Mouse (Mus musculus) thymus, adult 2 months (tissue): ENCODE data around the gene Brf1.

Experiments used
- CTCF ChIP-seq: fragments of 200-500 bp; IDR thresholded peaks from 2 replicates; pipeline ENCODE4 v1.5.1; 2012; ENCODE audit warnings: mild to moderate bottlenecking, control low read depth, low read length, moderate library complexity, borderline replicate concordance; ENCODE audit not compliant: control insufficient read depth, poor library complexity, insufficient read depth; ENCODE audit errors: extremely low read depth
- POLR2A ChIP-seq: fragments of 200-500 bp; IDR thresholded peaks from 2 replicates; pipeline ENCODE4 v1.6.1; 2012; ENCODE audit warnings: mild to moderate bottlenecking, low read length, control low read depth, moderate library complexity; ENCODE audit not compliant: control insufficient read depth, poor library complexity, insufficient read depth; ENCODE audit errors: extremely low read depth

DNA sequence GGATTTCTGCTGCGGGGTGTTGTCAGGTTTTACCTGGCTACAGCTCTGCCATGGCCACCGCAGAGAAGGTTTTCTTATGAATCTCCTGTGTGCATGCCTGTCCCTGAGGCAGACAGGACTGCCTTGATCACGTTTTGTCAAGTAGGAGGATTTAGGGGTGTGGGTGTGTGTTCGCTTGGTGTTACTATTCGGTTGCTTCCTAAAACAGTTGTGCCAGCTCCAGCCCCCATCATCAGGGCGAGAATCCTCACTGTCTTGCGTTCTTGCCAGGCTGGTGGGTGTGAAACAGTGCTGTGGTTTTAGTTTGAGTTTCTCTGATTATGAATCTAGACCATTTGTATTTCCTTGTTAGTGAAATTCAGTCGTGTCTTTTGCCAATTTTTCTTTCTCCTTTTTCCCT lies 16.5 kb upstream of the Brf1 start:
- no peak for TF ChIP-seq CTCF
- TF ChIP-seq POLR2A: no peak
